Mouse (Mus musculus) left cerebral cortex, adult 18-20 months (tissue): ENCODE results near the gene Slc15a5. TPM values are rescaled to one million over a fixed set of nuclear protein-coding genes. Genes with fewer than 3 reads are reported as not detected.

Experiments
- DNase-seq, 2 experiments: peaks; one replicate each; pipeline ENCODE4 v3.0.0; 2021 to 2022; ENCODE audit warnings: low spot score in 2 of 2, mixed read lengths in 1 of 2
- total RNA-seq, 2 experiments: library from RNA; stranded (reverse); gene quantifications; 2 replicates each; pipeline ENCODE4 v1.2.3; 2021

Slc15a5 gene
- total RNA-seq, 2 experiments from 2014 or later: not detected

DNA sequence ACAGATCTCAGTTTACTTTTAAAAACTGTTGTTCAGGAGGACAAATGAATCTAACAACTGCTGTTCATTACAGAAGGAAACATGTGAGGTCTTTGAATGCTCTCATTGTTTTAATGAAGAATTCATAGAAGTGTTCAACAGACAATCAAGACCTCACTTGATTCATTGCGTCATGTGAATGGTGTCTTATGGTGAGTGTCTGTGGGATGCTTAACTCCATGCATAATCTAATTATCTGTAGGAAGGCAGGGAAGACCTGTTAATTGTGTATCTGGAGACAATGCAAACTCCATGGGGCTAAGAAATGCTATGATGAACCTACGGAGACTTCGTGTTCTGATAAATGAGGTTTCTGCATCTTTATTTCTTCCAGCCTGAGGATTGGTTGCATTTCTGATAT is 103.7 kb downstream of the Slc15a5 start:
- DNase-seq: no peak

GRCm38 (mm10) chr6:137963703-137964102 is 116.0 kb downstream of the Slc15a5 start:
- no peak for DNase-seq

GRCm38 (mm10) chr6:137962836-137963235 is 116.9 kb downstream of the Slc15a5 start:
- DNase-seq: no peak

DNA sequence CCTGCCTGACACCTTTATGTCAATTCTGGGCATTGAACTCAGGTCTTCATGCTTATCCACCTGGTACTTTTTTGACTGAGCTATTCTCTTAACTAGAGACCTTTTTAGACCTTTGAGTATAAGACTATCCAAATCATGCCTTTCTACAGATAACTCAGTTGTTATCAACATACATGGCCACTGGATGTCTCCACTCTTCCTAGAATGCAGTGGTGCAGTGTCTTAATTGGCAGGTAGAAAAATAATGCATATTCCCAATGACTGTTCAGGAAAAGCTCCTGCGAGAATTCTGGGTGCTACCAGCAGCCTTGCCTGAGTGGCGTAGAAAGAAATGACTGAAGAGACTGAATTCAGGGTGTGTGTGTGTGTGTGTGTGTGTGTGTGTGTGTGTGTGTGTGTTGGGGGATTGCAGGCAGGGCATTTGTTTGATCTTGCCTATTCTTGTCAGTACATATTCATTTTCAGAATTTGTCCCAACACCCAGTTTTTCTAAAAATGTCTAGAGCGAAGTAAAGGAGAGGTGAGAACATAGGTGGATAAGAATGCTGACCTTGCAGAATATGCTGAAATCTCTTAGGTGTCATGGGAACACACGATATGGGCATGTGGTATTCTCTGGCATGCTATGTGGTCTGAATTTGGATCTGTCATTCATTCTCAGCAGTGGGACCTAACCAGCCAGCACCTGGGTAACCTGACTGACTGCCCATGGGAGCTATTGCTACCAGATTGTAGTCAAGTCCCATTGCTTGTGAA is 119.5 kb downstream of the Slc15a5 start:
- DNase-seq: no peak

DNA sequence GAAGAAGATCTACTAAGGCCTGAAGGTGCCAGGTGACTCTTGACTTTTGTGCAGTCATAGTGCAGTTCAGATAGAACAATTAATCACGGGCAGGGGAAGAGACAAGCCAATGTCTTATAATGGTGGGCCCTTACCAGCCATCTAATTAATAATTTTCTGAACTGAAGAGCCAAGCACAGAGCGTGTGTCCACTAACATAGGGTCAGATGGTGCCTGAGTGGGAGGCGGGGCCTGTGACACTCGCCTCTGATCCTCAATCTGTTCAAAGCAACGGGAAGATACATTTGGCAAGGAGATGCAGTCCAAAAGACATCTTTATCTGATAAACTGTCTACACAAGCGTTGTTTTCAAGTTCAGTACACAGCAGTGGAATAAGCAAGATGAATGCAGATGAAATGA is 122.1 kb downstream of the Slc15a5 start:
- DNase-seq: no peak

DNA sequence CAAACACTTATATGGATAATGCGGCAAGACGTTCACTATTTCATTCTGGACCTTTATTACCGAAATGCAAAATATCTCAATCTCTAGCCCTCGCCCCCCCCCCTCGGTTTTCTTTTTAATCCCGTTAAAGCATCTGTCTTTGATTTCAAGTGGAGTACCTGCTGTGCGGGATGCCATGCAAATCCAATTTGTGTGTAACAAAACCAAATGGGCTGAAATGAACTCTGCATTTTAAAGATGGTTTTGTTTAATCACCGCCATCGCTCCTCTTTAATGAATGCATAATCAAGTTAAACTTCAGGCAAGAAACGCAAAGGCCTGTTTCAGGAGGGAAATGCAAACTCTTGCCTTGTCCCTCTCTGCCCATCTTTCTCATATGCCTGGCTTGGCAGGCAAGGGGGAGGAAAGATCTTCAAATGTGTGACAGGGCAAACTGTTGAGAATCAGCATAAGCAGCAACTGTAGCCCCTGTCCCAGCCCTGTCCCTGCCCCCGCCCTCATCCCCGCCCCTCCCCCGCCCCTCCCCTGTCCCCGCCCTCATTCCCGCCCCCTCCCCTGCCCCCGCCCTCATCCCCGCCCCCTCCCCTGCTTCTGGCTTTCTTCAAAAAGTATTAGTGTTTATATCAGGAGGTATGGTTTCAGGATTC is 122.8 kb downstream of the Slc15a5 start:
- no peak for DNase-seq

GRCm38 (mm10) chr6:137946520-137946919 is 133.2 kb downstream of the Slc15a5 start:
- DNase-seq: no peak

DNA sequence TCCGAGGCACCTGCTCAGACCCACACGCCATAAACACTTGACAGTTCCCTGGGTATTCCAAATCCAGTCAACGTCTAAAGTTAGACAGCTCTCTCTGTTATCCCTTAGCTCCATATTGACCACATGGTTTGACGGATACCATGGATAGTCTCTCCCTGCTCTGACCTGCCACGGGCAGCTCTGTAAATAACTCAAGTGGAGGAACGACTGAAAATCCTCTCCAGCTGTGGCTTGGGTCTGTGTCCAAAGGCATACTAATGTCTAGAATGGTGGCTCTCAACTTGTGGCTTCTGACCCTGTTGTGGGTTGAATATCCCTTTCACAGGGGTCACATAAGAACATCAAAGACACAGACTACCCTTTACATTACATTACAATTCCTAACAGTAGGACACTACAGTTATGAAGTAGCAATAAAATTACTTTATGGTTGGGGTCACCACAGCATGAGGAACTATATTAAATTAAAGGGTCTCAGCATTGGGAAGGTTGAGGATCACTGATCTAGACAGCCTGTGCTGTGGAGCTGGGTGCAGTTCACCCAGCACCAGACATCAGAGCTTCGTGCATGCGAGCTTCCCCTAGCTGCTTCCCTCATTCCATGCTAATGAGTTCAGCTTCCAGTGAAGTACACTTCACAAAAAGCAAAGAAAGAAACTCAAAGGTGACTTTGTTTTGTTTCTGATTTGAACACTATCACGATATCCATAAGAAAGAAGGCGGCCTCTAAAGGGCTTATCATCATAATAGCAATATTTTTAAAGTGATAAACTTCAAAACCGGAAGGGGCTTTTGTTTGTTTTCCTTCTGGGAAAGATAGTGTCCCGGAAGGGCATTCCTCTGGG is 139.1 kb downstream of the Slc15a5 start:
- DNase-seq: no peak

DNA sequence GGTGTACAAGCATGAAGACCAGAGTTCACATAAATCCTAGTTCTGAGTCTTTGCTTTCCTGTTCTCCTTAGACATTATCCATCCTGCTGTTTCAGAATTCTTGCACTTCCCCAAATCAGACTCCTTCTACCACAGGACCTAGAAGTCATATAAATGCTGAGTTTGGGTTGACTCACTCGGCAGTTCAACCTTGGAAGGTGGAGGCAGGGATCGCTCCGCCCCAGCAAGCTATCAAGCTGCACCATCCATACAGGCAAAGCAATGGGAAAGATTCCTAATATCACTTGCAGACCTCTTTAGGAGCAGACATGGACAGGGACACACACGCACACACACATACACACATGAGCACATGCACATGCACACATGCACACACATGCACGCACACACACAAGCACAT is 142.2 kb downstream of the Slc15a5 start:
- DNase-seq: no peak

DNA sequence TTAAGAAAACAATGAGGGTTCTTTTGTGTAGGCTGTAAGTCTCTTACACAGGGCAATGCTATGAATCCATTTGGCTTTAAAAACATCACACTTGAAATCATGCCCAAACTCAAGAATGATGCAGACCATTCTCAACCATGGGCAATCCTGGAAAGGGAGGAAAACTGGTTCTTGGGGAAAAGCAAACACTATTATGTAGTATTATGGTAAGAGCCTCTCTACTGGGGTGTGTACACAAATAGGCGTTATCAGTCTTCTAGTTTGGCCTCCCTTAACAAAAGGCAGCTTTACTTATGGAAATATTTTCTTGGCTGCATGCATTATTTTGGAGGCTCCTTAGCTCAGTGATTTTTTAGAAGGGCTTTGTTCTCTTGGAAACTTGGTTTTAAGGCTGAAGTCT is 143.4 kb downstream of the Slc15a5 start:
- no peak for DNase-seq

- DNase-seq: no peak
Observed at GRCm38 (mm10) chr6:137935857-137936256, 143.9 kb downstream of the Slc15a5 start.

GRCm38 (mm10) chr6:137935341-137935740 is 144.4 kb downstream of the Slc15a5 start:
- DNase-seq: peak; percentile 56 to 68

DNA sequence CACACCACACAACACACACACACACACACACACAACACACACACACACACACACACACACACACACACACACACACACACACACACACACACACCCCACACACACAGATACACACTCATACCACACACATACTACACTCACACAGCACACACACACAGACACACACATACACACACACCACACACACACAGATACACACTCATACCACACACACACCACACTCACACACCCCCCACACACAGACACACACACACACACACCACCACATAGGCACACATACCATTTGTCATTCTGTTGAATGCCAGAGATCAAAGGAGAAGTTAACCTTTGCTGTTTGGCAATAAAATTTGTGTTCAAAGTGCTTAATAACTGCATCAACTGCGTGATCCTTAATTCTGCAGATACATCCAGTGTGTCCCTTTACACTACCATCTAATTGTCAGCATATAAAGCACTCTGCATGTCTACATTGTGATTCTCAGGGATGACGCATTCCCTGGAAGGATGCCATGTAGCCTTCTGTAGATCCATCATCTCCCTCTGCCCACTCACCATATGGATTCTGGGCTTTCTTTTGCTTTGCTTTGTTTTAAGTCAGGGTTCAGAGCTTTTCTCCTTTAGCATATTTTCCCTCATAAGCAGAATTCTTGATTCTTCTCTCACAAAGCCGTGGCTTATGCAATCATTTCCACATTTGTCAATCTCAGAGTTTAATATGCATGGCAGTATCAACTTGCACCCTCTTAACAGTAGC is 145.0 kb downstream of the Slc15a5 start:
- peak; percentile 83 to 89 for DNase-seq

Other genes starting within 250 kb of the Slc15a5 start
- gene Mgst1, start 60.4 kb upstream of the Slc15a5 start, total RNA-seq: 1 to 10 TPM; 6.8 to 9.6 TPM